Mouse (Mus musculus) ES-E14 (cell line): ENCODE data around the gene Deaf1. TPM values are rescaled to one million over a fixed set of nuclear protein-coding genes. Genes with fewer than 3 reads are reported as not detected.
A peak's percentile ranks its signal among the peaks of the same experiment; 100 is the strongest.

Experiments
- DNase-seq: peaks from one replicate; pipeline ENCODE4 v3.0.0-alpha.2; 2013; ENCODE audit warnings: low read depth, low spot score
- H3K27ac ChIP-seq: 2 replicates; pipeline ENCODE4 v1.5.1; 2012; ENCODE audit warnings: low read depth, mild to moderate bottlenecking, low read length, moderate library complexity, mixed read lengths; ENCODE audit not compliant: poor library complexity, insufficient read depth, severe bottlenecking
- H3K36me3 ChIP-seq: 2 replicates; pipeline ENCODE4 v1.6.1; 2012; ENCODE audit warnings: mild to moderate bottlenecking, low read length, moderate library complexity, mixed read lengths; ENCODE audit not compliant: control insufficient read depth, poor library complexity, insufficient read depth, severe bottlenecking
- H3K4me1 ChIP-seq, 2 experiments: fragments of 150-350 bp in 1 of 2; sonication (generic) in 1 of 2; 2 replicates each; pipeline ENCODE4 v1.6.1; 2012; ENCODE audit warnings: low read length in 2 of 2, mild to moderate bottlenecking in 1 of 2, mixed read lengths in 1 of 2; ENCODE audit not compliant: control insufficient read depth in 2 of 2, insufficient read depth in 2 of 2, poor library complexity in 1 of 2
- H3K4me3 ChIP-seq, 2 experiments: fragments of 150-350 bp in 1 of 2; sonication (generic) in 1 of 2; 2 replicates each; pipeline ENCODE4 v1.5.1; 2012; ENCODE audit warnings: low read length in 2 of 2, low read depth in 1 of 2, mild to moderate bottlenecking in 1 of 2, mixed read lengths in 1 of 2; ENCODE audit not compliant: insufficient read depth in 1 of 2, poor library complexity in 1 of 2, severe bottlenecking in 1 of 2
- H3K9ac ChIP-seq: 2 replicates; pipeline ENCODE4 v1.6.1; 2012; ENCODE audit warnings: low read depth, mild to moderate bottlenecking, low read length, mixed read lengths; ENCODE audit not compliant: poor library complexity, insufficient read depth, severe bottlenecking
- H3K9me3 ChIP-seq: fragments of 150-350 bp; sonication (generic); 2 replicates; pipeline ENCODE4 v1.6.1; 2012; ENCODE audit warnings: low read depth, mild to moderate bottlenecking, low read length; ENCODE audit not compliant: control insufficient read depth, insufficient read depth
- CHD2 ChIP-seq: IDR thresholded peaks from 2 replicates; pipeline ENCODE4 v1.6.1; 2014; ENCODE audit warnings: mild to moderate bottlenecking, low read depth, low read length, inconsistent platforms
- HCFC1 ChIP-seq: IDR thresholded peaks from 2 replicates; pipeline ENCODE4 v1.6.1; 2012; ENCODE audit warnings: low read length, inconsistent platforms, borderline replicate concordance; ENCODE audit not compliant: insufficient read depth
- MAFK ChIP-seq: IDR thresholded peaks from 2 replicates; pipeline ENCODE4 v1.6.1; 2014; ENCODE audit warnings: mild to moderate bottlenecking, low read depth, low read length, inconsistent platforms; ENCODE audit not compliant: insufficient read depth
- ZC3H11A ChIP-seq: IDR thresholded peaks from 2 replicates; pipeline ENCODE4 v1.6.1; 2012; ENCODE audit warnings: low read depth, mild to moderate bottlenecking, inconsistent platforms, low read length, borderline replicate concordance
- ZNF384 ChIP-seq: IDR thresholded peaks from 2 replicates; pipeline ENCODE4 v1.6.1; 2012; ENCODE audit warnings: low read depth, low read length, inconsistent platforms
- in situ Hi-C, 2 experiments: fragments of 600-800 bp; cut with MboI; formaldehyde crosslinking; loops; one replicate each; pipeline ENCODE4 v1.15.1; 2025; ENCODE audit warnings: low sequenced_read_pairs in 2 of 2, inconsistent platforms in 1 of 2; ENCODE audit not compliant: unreplicated experiment in 2 of 2
- total RNA-seq: library from RNA; depleted of rRNA; stranded (reverse); fragments of 300-350 nt; gene quantifications from 2 replicates; pipeline ENCODE4 v1.2.3, GENCODE M21; 2012

The Deaf1 gene
- total RNA-seq, 1 experiment: 23.7 TPM

DNA sequence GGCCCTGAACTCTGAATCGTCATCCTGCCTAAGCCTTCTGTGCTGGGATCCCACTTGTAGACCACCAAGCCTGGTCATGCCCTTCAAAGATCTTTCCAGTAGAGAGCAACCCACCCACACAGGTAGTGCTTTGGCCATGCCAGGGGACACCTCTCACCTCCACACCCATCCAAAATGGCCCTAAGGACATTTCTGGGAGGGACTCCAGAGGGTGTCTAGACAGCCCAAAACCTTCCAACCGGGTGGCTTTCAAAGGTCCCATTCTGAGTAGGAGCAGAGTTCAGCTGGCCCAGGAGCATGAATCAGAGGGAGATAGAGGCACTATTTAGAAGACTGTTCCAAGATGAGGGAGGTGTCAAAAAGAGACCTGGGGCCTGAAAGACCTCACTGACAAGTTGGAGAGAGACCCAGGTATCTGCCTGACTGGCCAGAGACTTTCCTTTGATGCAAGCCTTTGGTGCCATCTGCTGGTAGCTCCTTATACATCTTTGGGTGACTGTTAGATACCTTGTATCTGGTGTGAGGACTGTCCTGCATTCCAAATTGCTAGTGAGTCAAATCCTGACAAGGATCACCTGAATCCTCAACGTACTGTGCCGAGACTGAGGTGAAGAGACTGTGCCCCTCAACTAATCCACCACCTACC is 35.7 kb upstream of the Deaf1 start:
- in situ Hi-C loops: no loop called here
- Histone ChIP-seq H3K9me3 (no peaks in the 10 kb centered on the region), H3K4me1 (peaks cover 0 to 3% of the 10 kb centered on the region in 2 experiments; a peak in 1 of 4 replicates), H3K27ac (no peak overlapping the region), H3K4me3 (no peak overlapping the region), H3K9ac (no peak overlapping the region), H3K36me3 (no peaks in the 10 kb centered on the region)
- TF ChIP-seq ZNF384 (no peak), MAFK (no peak), HCFC1 (no peak), ZC3H11A (peak; percentile 81; the same call in 1 of the 2 replicates), CHD2 (no peak)
- peak; percentile 73 for DNase-seq

DNA sequence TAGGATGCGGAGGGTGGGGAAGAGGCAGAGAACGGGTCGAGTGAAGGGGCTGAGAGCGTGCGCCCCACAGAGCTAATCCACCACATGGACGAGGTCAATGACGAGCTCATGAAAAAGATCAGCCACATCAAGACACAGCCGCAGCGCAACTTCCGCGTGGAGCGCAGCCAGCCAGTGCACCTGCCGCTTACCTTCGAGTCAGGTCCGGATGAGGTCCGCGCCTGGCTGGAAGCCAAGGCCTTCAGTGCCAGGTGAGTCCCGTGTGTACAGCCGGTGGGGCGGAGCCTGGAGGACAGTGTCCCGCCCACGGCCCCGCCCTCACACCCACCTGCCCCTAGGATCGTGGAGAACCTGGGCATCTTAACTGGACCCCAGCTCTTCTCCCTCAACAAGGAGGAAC is 34.0 kb upstream of the Deaf1 start:
- DNase-seq: no peak
- in situ Hi-C loops: no loop called here
- H3K4me1 ChIP-seq: peaks cover 0 to 9% of the 10 kb centered on the region in 2 experiments; a peak in 2 of 4 replicates
- H3K9ac ChIP-seq: peak overlapping the region; percentile 6; the same call in 1 of the 2 replicates
- no peak overlapping the region for H3K27ac ChIP-seq
- no peaks in the 10 kb centered on the region for H3K36me3 ChIP-seq
- TF ChIP-seq ZC3H11A (no peak), ZNF384 (no peak), HCFC1 (no peak), MAFK (no peak), CHD2 (no peak)
- H3K9me3 ChIP-seq: no peaks in the 10 kb centered on the region
- H3K4me3 ChIP-seq: peak overlapping the region in 1 of 2 experiments; percentile 57; a peak in 3 of 4 replicates

DNA sequence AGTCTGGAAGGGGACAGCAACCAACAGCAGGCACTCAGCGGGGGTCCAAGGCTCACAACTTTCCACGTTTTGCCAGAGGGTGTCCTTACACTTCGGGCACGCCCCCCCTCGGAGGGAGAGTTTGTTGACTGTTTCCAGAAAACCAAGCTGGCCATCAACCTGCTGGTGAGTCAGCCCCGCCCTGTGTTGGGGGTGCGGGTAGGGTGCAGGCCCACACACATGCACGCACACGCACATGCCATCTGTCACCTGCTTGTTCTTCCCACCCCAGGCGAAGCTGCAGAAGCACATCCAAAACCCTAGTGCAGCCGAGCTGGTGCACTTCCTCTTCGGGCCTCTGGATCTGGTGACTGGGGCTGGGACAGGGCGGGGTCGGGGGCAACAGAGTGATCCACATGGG is 29.5 kb upstream of the Deaf1 start:
- Histone ChIP-seq H3K4me3 (no peak overlapping the region), H3K9ac (no peak overlapping the region), H3K27ac (no peak overlapping the region), H3K4me1 (peaks cover 0 to 18% of the 10 kb centered on the region in 2 experiments; a peak in 2 of 4 replicates), H3K36me3 (no peaks in the 10 kb centered on the region), H3K9me3 (no peaks in the 10 kb centered on the region)
- no peak for TF ChIP-seq HCFC1
- TF ChIP-seq CHD2: no peak
- no peak for TF ChIP-seq ZC3H11A
- TF ChIP-seq MAFK: no peak
- TF ChIP-seq ZNF384: no peak
- DNase-seq: no peak
- in situ Hi-C loops: no loop called here

DNA sequence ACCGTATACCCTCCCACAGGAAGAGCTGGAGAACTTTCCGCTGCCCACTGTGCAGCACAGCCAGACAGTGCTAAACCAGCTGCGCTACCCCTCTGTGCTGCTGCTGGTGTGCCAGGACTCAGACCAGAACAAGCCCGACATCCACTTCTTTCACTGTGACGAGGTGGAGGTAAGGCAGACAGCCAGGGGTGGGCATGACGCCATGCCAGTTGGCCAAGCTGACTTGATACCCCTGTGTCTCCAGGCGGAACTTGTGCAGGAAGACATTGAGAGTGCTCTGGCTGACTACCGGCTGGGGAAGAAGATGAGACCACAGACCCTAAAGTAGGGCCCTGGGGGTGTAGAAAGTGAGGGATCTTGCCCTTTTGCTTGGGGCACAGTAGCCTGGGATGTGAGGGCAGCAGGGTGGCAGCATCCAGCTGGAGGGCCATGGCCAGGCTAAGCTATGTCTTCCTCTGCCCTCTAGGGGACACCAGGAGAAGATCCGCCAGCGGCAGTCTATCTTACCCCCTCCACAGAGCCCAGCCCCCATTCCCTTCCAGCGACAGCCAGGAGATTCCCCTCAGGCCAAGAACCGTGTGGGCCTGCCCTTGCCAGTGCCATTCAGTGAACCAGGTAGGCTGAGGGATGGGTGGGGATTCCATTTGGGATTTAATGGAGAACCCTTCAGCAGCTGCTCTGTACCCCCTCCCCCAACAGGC is 28.3 kb upstream of the Deaf1 start:
- Histone ChIP-seq H3K4me3 (no peak overlapping the region), H3K36me3 (no peaks in the 10 kb centered on the region), H3K4me1 (peaks cover 0 to 15% of the 10 kb centered on the region in 2 experiments; a peak in 2 of 4 replicates), H3K27ac (no peak overlapping the region), H3K9me3 (no peaks in the 10 kb centered on the region), H3K9ac (no peak overlapping the region)
- in situ Hi-C loops: no loop called here
- TF ChIP-seq ZC3H11A (no peak), CHD2 (no peak), HCFC1 (no peak), ZNF384 (no peak), MAFK (no peak)
- DNase-seq: no peak
